18 mouse cellular contexts compared by ENCODE assay signal in the genomic region with DNA sequence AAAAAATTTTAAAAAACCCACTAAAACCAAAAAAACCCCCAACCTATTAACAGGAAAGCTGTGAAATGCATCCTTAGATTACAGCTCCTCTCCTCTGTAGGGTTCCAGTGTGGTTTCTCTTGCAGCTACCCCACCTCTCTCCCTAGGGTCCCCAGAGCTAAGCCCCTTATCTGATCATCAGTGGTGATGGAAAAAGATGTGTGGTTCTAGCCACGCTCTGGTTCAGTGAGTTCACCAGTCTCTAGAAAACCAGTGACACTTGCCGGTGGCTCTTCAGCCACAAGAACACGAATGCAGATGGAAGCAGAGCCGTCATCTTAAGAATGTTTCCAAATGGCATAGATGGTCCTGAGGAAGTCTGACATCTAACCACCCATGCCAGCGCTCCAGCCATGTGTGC.
DNase-seq lines count a peak whose midpoint lies in the region; ATAC-seq and TF ChIP-seq lines count a peak whose summit lies in the region.
"Had no signal": no experiment of that assay in that cellular context is flagged by ENCODE, and none has a peak within 500 bp of the region (broad histone marks: within the 10 kb centered on the region; RNA-seq: fewer than 3 reads in every experiment).

No protein-coding gene starts in this region.

- ATAC-seq in heart, embryonic 13.5 days (ENCODE audit: extremely low read depth, insufficient number of reproducible peaks, low FRiP score, low TSS enrichment) = no peak
- no peak for ATAC-seq in heart, postnatal 0 days (ENCODE audit: insufficient read depth, low read depth)
- ATAC-seq: forebrain, embryonic 15.5 days; intestine, embryonic 16.5 days had no signal

- H3K4me1 ChIP-seq in heart, adult 2 months (ENCODE audit: control insufficient read depth, insufficient read depth, low read length) = peaks cover 10% of the 10 kb centered on the region
- peaks cover 52% of the 10 kb centered on the region for H3K4me1 ChIP-seq in heart, embryonic 13.5 days
- H3K4me1 ChIP-seq in heart, postnatal 0 days (ENCODE audit: control insufficient read depth, insufficient read depth) = peaks cover 31% of the 10 kb centered on the region
- H3K4me1 ChIP-seq: forebrain, embryonic 15.5 days; hindbrain, embryonic 15.5 days had no signal

- no peak for TF ChIP-seq EP300 in heart, adult 2 months (IDR thresholded peaks at IDR 0.05; ENCODE audit: insufficient read depth, low read depth, low read length)
- no peak for TF ChIP-seq EP300 in heart, postnatal 0 days (IDR thresholded peaks at IDR 0.05; ENCODE audit: low read depth)

- TF ChIP-seq POLR2A in heart, adult 2 months (IDR thresholded peaks at IDR 0.05; ENCODE audit: insufficient read depth, low read depth, low read length) = no peak

- no peaks in the 10 kb centered on the region for H3K36me3 ChIP-seq in heart, adult 2 months (ENCODE audit: control insufficient read depth, insufficient read depth, low read length)
- H3K36me3 ChIP-seq in heart, embryonic 13.5 days = no peaks in the 10 kb centered on the region
- no peaks in the 10 kb centered on the region for H3K36me3 ChIP-seq in heart, postnatal 0 days (replicated peaks; ENCODE audit: control insufficient read depth, insufficient read depth, low read length)
- H3K36me3 ChIP-seq: embryonic facial prominence, embryonic 12.5 days; forebrain, embryonic 15.5 days; G1E; hindbrain, embryonic 15.5 days; kidney, embryonic 15.5 days had no signal

- peak overlapping the region; percentile 60 for H3K27ac ChIP-seq in heart, adult 2 months
- H3K27ac ChIP-seq in heart, embryonic 13.5 days (replicated peaks) = peak overlapping the region; percentile 96
- peak overlapping the region; percentile 96 for H3K27ac ChIP-seq in heart, postnatal 0 days (ENCODE audit: low read depth)
- H3K27ac ChIP-seq: embryonic facial prominence, embryonic 12.5 days; forebrain, embryonic 15.5 days; hindbrain, embryonic 15.5 days; kidney, embryonic 15.5 days had no signal

- no peaks in the 10 kb centered on the region for H3K9me3 ChIP-seq in heart, embryonic 13.5 days
- H3K9me3 ChIP-seq in heart, postnatal 0 days (replicated peaks; ENCODE audit: control insufficient read depth, low read length) = no peaks in the 10 kb centered on the region
- H3K9me3 ChIP-seq: embryonic facial prominence, embryonic 12.5 days; forebrain, embryonic 15.5 days; G1E; hindbrain, embryonic 15.5 days; kidney, embryonic 15.5 days had no signal

- no peaks in the 10 kb centered on the region for H3K79me2 ChIP-seq in heart, adult 2 months (replicated peaks; ENCODE audit: control insufficient read depth, insufficient read depth, low read length)

- intact Hi-C loops in heart, adult 2 months (cut with DNase I) = no loop called here
- intact Hi-C loops in heart, postnatal 25 days (cut with DNase I) = no loop called here

- no peak overlapping the region for H3K4me3 ChIP-seq in heart, adult 2 months
- no peak overlapping the region for H3K4me3 ChIP-seq in heart, embryonic 13.5 days
- no peak overlapping the region for H3K4me3 ChIP-seq in heart, postnatal 0 days (ENCODE audit: low read depth, low read length)
- H3K4me3 ChIP-seq: embryonic facial prominence, embryonic 12.5 days; forebrain, embryonic 15.5 days; hindbrain, embryonic 15.5 days; kidney, embryonic 15.5 days had no signal

- no peak for DNase-seq in heart, adult 2 months
- DNase-seq in heart, adult 18-20 months = no peak
- no peak for DNase-seq in heart, adult 11 months
- DNase-seq in heart, postnatal 0 days (ENCODE audit: low spot score) = no peak
- no peak for DNase-seq in heart, postnatal 25 days (ENCODE audit: low spot score)
- DNase-seq in cerebellum, adult 18-20 months = no peak
- DNase-seq: adrenal gland, adult 8-10 months; adrenal gland, postnatal 36 days; cerebellum, adult 8-10 months; cerebellum, postnatal 25 days; kidney, adult 2 months had no signal

- TF ChIP-seq CTCF in heart, adult 2 months (IDR thresholded peaks at IDR 0.05) = no peak
- TF ChIP-seq CTCF in heart, postnatal 0 days (IDR thresholded peaks at IDR 0.05; ENCODE audit: low read depth) = no peak

- no peak overlapping the region for H3K4me2 ChIP-seq in heart, embryonic 13.5 days
- no peak overlapping the region for H3K4me2 ChIP-seq in heart, postnatal 0 days (ENCODE audit: low read depth, low read length)
- H3K4me2 ChIP-seq: embryonic facial prominence, embryonic 12.5 days; forebrain, embryonic 15.5 days; hindbrain, embryonic 15.5 days; kidney, embryonic 15.5 days had no signal

- WGBS in heart, adult 2 months = 60% methylated on average over 5 of the region's 5 CpGs
- 63% methylated on average over 5 of the region's 5 CpGs for WGBS in heart, embryonic 13.5 days
- WGBS in heart, postnatal 0 days = 72% methylated on average over 5 of the region's 5 CpGs

- H3K9ac ChIP-seq in heart, adult 2 months (ENCODE audit: low read depth, low read length) = no peak overlapping the region
- H3K9ac ChIP-seq in heart, embryonic 13.5 days = no peak overlapping the region
- H3K9ac ChIP-seq in heart, postnatal 0 days (replicated peaks; ENCODE audit: low read depth, low read length) = no peak overlapping the region
- H3K9ac ChIP-seq: embryonic facial prominence, embryonic 12.5 days; forebrain, embryonic 15.5 days; hindbrain, embryonic 15.5 days; kidney, embryonic 15.5 days had no signal

- no peaks in the 10 kb centered on the region for H3K27me3 ChIP-seq in heart, adult 2 months (ENCODE audit: control insufficient read depth, insufficient read depth, low read length)
- H3K27me3 ChIP-seq in heart, embryonic 13.5 days (replicated peaks) = no peaks in the 10 kb centered on the region
- H3K27me3 ChIP-seq in heart, postnatal 0 days (ENCODE audit: control insufficient read depth, insufficient read depth, low read length) = no peaks in the 10 kb centered on the region
- H3K27me3 ChIP-seq: embryonic facial prominence, embryonic 12.5 days; forebrain, embryonic 15.5 days; hindbrain, embryonic 15.5 days; kidney, embryonic 15.5 days had no signal
